Mouse (Mus musculus) myocyte (in vitro differentiated cells): ENCODE measurements at regions not wholly inside any gene's neighbourhood (a gene's known extent, or its start where the extent isn't known, plus 50 kb on each side); places are given as distances from the start of the nearest gene placed in this dataset.
A peak's percentile ranks its signal among the peaks of the same experiment; 100 is the strongest.

Experiments
- H3K27me3 ChIP-seq: one replicate; pipeline ENCODE4 v1.6.1; 2011; ENCODE audit not compliant: control insufficient read depth, insufficient read depth, insufficient read length
- H3K36me3 ChIP-seq: one replicate; pipeline ENCODE4 v1.6.1; 2011; ENCODE audit not compliant: control insufficient read depth, insufficient read depth
- H3K4me2 ChIP-seq: one replicate; pipeline ENCODE4 v1.6.1; 2011; ENCODE audit warnings: low read depth, control low read depth
- H3K4me3 ChIP-seq: one replicate; pipeline ENCODE4 v1.5.1; 2011; ENCODE audit warnings: mild to moderate bottlenecking, control low read depth, moderate library complexity
- H3K79me2 ChIP-seq: one replicate; pipeline ENCODE4 v1.6.1; 2011; ENCODE audit not compliant: control insufficient read depth, insufficient read depth
- H3ac ChIP-seq: one replicate; pipeline ENCODE4 v1.6.1; 2011; ENCODE audit not compliant: control insufficient read depth, insufficient read length
- CEBPB ChIP-seq: IDR thresholded peaks from 2 replicates; pipeline ENCODE4 v1.6.1; 2011; ENCODE audit warnings: mild to moderate bottlenecking, moderate library complexity; ENCODE audit not compliant: poor library complexity, insufficient read depth, severe bottlenecking
- E2F4 ChIP-seq: IDR thresholded peaks from one replicate; pipeline ENCODE4 v1.6.1; 2011; ENCODE audit warnings: mild to moderate bottlenecking, control low read depth, moderate library complexity; ENCODE audit not compliant: insufficient read depth
- MAX ChIP-seq: IDR thresholded peaks from one replicate; pipeline ENCODE4 v1.6.1; 2011; ENCODE audit warnings: low read depth, mild to moderate bottlenecking, control low read depth
- MYOD1 ChIP-seq, 3 experiments: IDR thresholded peaks; one replicate each; pipeline ENCODE4 v1.6.1; 2011; ENCODE audit warnings: control low read depth in 2 of 3, low read depth in 2 of 3, mild to moderate bottlenecking in 2 of 3, moderate library complexity in 1 of 3; ENCODE audit not compliant: insufficient read length in 2 of 3, control insufficient read depth in 1 of 3
- MYOG ChIP-seq, 3 experiments: IDR thresholded peaks; one replicate each; pipeline ENCODE4 v1.6.1; 2011; ENCODE audit warnings: control low read depth in 2 of 3, low read depth in 2 of 3, mild to moderate bottlenecking in 2 of 3; ENCODE audit not compliant: insufficient read length in 2 of 3, control insufficient read depth in 1 of 3, insufficient read depth in 1 of 3
- POLR2A ChIP-seq: IDR thresholded peaks from one replicate; pipeline ENCODE4 v1.6.1; 2011; ENCODE audit warnings: low read depth, mild to moderate bottlenecking, control low read depth, moderate library complexity; ENCODE audit not compliant: insufficient read length
- POLR2AphosphoS2 ChIP-seq: IDR thresholded peaks from one replicate; pipeline ENCODE4 v1.6.1; 2011; ENCODE audit warnings: low read depth, control low read depth; ENCODE audit not compliant: insufficient read length
- REST ChIP-seq: IDR thresholded peaks from one replicate; pipeline ENCODE4 v1.6.1; 2011; ENCODE audit warnings: mild to moderate bottlenecking, control low read depth, moderate library complexity; ENCODE audit not compliant: insufficient read depth, insufficient read length
- SRF ChIP-seq: IDR thresholded peaks from one replicate; pipeline ENCODE4 v1.6.1; 2011; ENCODE audit warnings: low read depth; ENCODE audit not compliant: control insufficient read depth, insufficient read length
- TCF12 ChIP-seq: IDR thresholded peaks from one replicate; pipeline ENCODE4 v1.6.1; 2011; ENCODE audit warnings: mild to moderate bottlenecking, control low read depth; ENCODE audit not compliant: poor library complexity, insufficient read depth, severe bottlenecking
- TCF3 ChIP-seq: IDR thresholded peaks from one replicate; pipeline ENCODE4 v1.6.1; 2011; ENCODE audit warnings: low read depth, control low read depth; ENCODE audit not compliant: insufficient read length
- USF1 ChIP-seq: IDR thresholded peaks from one replicate; pipeline ENCODE4 v1.6.1; 2011; ENCODE audit warnings: low read depth, mild to moderate bottlenecking, control low read depth, moderate library complexity

GRCm38 (mm10) chr11:71672171-71673050 lies 77.3 kb upstream of the Wscd1 start:
- no peak for TF ChIP-seq MYOG (IDR thresholded peaks at IDR 0.05; ENCODE audit: control insufficient read depth in 1 of 3, insufficient read depth in 1 of 3, insufficient read length in 2 of 3, low read depth in 2 of 3)
- no peak for TF ChIP-seq CEBPB
- Histone ChIP-seq H3K27me3 (peaks cover 5% of the 10 kb centered on the region), H3K4me3 (no peak overlapping the region), H3K36me3 (no peaks in the 10 kb centered on the region), H3ac (no peak overlapping the region), H3K4me2 (no peak overlapping the region), H3K79me2 (no peaks in the 10 kb centered on the region)

- Histone ChIP-seq H3K79me2 (no peaks in the 10 kb centered on the region), H3ac (no peak overlapping the region), H3K4me2 (no peak overlapping the region), H3K27me3 (peaks cover 5% of the 10 kb centered on the region), H3K36me3 (no peaks in the 10 kb centered on the region), H3K4me3 (no peak overlapping the region)
- TF ChIP-seq MAX (no peak), MYOD1 (IDR thresholded peaks at IDR 0.05; ENCODE audit: control insufficient read depth in 1 of 3, insufficient read length in 2 of 3, low read depth in 2 of 3) (no peak), SRF (no peak), USF1 (no peak), E2F4 (no peak)
These were observed 75.4 kb upstream of the Wscd1 start for GRCm38 (mm10) chr11:71674319-71674718.

- Histone ChIP-seq H3K4me3 (no peak overlapping the region), H3K27me3 (no peaks in the 10 kb centered on the region), H3K79me2 (no peaks in the 10 kb centered on the region), H3K4me2 (no peak overlapping the region), H3K36me3 (no peaks in the 10 kb centered on the region), H3ac (no peak overlapping the region)
- TF ChIP-seq SRF = no peak
- no peak for TF ChIP-seq REST
- TF ChIP-seq CEBPB = no peak
- no peak for TF ChIP-seq TCF3
- no peak for TF ChIP-seq MAX
- no peak for TF ChIP-seq POLR2A
- no peak for TF ChIP-seq POLR2AphosphoS2
- TF ChIP-seq MYOD1 (IDR thresholded peaks at IDR 0.05; ENCODE audit: control insufficient read depth in 1 of 3, insufficient read length in 2 of 3, low read depth in 2 of 3) = no peak
- TF ChIP-seq USF1 = no peak
- TF ChIP-seq TCF12 = no peak
- no peak for TF ChIP-seq MYOG (IDR thresholded peaks at IDR 0.05; ENCODE audit: control insufficient read depth in 1 of 3, insufficient read depth in 1 of 3, insufficient read length in 2 of 3, low read depth in 2 of 3)
- TF ChIP-seq E2F4 = no peak
These were observed 73.9 kb upstream of the Wscd1 start for GRCm38 (mm10) chr11:71675714-71676313.

- peak overlapping the region; percentile 26 for H3K4me2 ChIP-seq
- H3ac ChIP-seq = no peak overlapping the region
- H3K27me3 ChIP-seq = no peaks in the 10 kb centered on the region
- no peak overlapping the region for H3K4me3 ChIP-seq
- H3K36me3 ChIP-seq = no peaks in the 10 kb centered on the region
- TF ChIP-seq CEBPB (no peak), MYOG (IDR thresholded peaks at IDR 0.05; ENCODE audit: control insufficient read depth in 1 of 3, insufficient read depth in 1 of 3, insufficient read length in 2 of 3, low read depth in 2 of 3) (no peak), SRF (no peak), REST (no peak), POLR2AphosphoS2 (no peak), TCF12 (no peak), E2F4 (no peak), TCF3 (no peak), USF1 (no peak), MAX (no peak)
- H3K79me2 ChIP-seq = no peaks in the 10 kb centered on the region
These were observed 52.7 kb upstream of the Wscd1 start for GRCm38 (mm10) chr11:71697017-71697416.

GRCm38 (mm10) chr11:71698836-71699235 lies 50.9 kb upstream of the Wscd1 start:
- no peak overlapping the region for H3K4me2 ChIP-seq
- no peaks in the 10 kb centered on the region for H3K27me3 ChIP-seq
- H3K36me3 ChIP-seq = no peaks in the 10 kb centered on the region
- H3K79me2 ChIP-seq = no peaks in the 10 kb centered on the region
- H3ac ChIP-seq = no peak overlapping the region
- no peak overlapping the region for H3K4me3 ChIP-seq
- TF ChIP-seq TCF3 (no peak), POLR2A (no peak), E2F4 (no peak), TCF12 (no peak), POLR2AphosphoS2 (no peak), REST (no peak), SRF (no peak), USF1 (no peak), MYOG (IDR thresholded peaks at IDR 0.05; ENCODE audit: control insufficient read depth in 1 of 3, insufficient read depth in 1 of 3, insufficient read length in 2 of 3, low read depth in 2 of 3) (no peak), MYOD1 (IDR thresholded peaks at IDR 0.05; ENCODE audit: control insufficient read depth in 1 of 3, insufficient read length in 2 of 3, low read depth in 2 of 3) (no peak), MAX (no peak), CEBPB (no peak)
